Mouse (Mus musculus): ENCODE results near the gene Snph. TPM values are rescaled to one million over a fixed set of nuclear protein-coding genes. Genes with fewer than 3 reads are reported as not detected.
"Not testable (repeated sequence)": the region's sequence is repeated elsewhere in the genome, so short reads cannot be mapped to it uniquely, and the experiment has no call there.

The Snph gene
- polyA plus RNA-seq, 1 experiment from 2014 or later: 33.1 TPM

GRCm38 (mm10) chr2:151634903-151635302 is 2.5 kb upstream of the Snph start:
- Histone ChIP-seq H3K4me3 (ENCODE audit: low read depth, low read length) (no peak overlapping the region), H3K9me3 (ENCODE audit: control insufficient read depth, low read length) (no peaks in the 10 kb centered on the region), H3K4me2 (ENCODE audit: low read depth, low read length) (no peak overlapping the region), H3K36me3 (ENCODE audit: control insufficient read depth, insufficient read depth, low read length) (no peaks in the 10 kb centered on the region), H3K27ac (ENCODE audit: low read depth, low read length) (no peak overlapping the region), H3K4me1 (ENCODE audit: control insufficient read depth, insufficient read depth, low read length) (peaks cover 12% of the 10 kb centered on the region; the same call in 1 of the 2 replicates), H3K9ac (replicated peaks; ENCODE audit: low read depth, low read length) (no peak overlapping the region), H3K27me3 (ENCODE audit: control insufficient read depth, insufficient read depth, low read length) (no peaks in the 10 kb centered on the region)
- no peak for ATAC-seq (ENCODE audit: low read depth)
- WGBS: 42% methylated on average over 2 of the region's 2 CpGs

GRCm38 (mm10) chr2:151632982-151633381 is 589 bp upstream of the Snph start:
- ATAC-seq (ENCODE audit: low read depth): no peak
- Histone ChIP-seq H3K27ac (ENCODE audit: low read depth, low read length) (no peak overlapping the region), H3K4me1 (ENCODE audit: control insufficient read depth, insufficient read depth, low read length) (peaks cover 12% of the 10 kb centered on the region; the same call in 1 of the 2 replicates), H3K27me3 (ENCODE audit: control insufficient read depth, insufficient read depth, low read length) (no peaks in the 10 kb centered on the region), H3K9me3 (ENCODE audit: control insufficient read depth, low read length) (no peaks in the 10 kb centered on the region), H3K4me2 (ENCODE audit: low read depth, low read length) (peak overlapping the region; percentile 41), H3K36me3 (ENCODE audit: control insufficient read depth, insufficient read depth, low read length) (no peaks in the 10 kb centered on the region), H3K4me3 (ENCODE audit: low read depth, low read length) (peak overlapping the region; percentile 86; the same call in 1 of the 2 replicates), H3K9ac (replicated peaks; ENCODE audit: low read depth, low read length) (no peak overlapping the region)
- WGBS: 42% methylated on average over 5 of the region's 5 CpGs

- H3K4me2 ChIP-seq (ENCODE audit: low read depth, low read length): peak overlapping the region; percentile 41
- 2% methylated on average over 21 of the region's 22 CpGs for WGBS
- H3K4me1 ChIP-seq (ENCODE audit: control insufficient read depth, insufficient read depth, low read length): peaks cover 12% of the 10 kb centered on the region; the same call in 1 of the 2 replicates
- peak overlapping the region; percentile 94 for H3K27ac ChIP-seq (ENCODE audit: low read depth, low read length)
- no peaks in the 10 kb centered on the region for H3K36me3 ChIP-seq (ENCODE audit: control insufficient read depth, insufficient read depth, low read length)
- no peaks in the 10 kb centered on the region for H3K9me3 ChIP-seq (ENCODE audit: control insufficient read depth, low read length)
- ATAC-seq (ENCODE audit: low read depth): peak; percentile 3
- peak overlapping the region; percentile 86 for H3K4me3 ChIP-seq (ENCODE audit: low read depth, low read length)
- H3K9ac ChIP-seq (replicated peaks; ENCODE audit: low read depth, low read length): peak overlapping the region; percentile 92
- H3K27me3 ChIP-seq (ENCODE audit: control insufficient read depth, insufficient read depth, low read length): no peaks in the 10 kb centered on the region
Measured at GRCm38 (mm10) chr2:151631406-151632158, 811 bp downstream of the Snph start.

GRCm38 (mm10) chr2:151629310-151629709 is 3.1 kb downstream of the Snph start:
- no peak overlapping the region for H3K4me3 ChIP-seq (ENCODE audit: low read depth, low read length)
- H3K4me2 ChIP-seq (ENCODE audit: low read depth, low read length): peak overlapping the region; percentile 16; the same call in 1 of the 2 replicates
- peaks cover 12% of the 10 kb centered on the region; the same call in 1 of the 2 replicates for H3K4me1 ChIP-seq (ENCODE audit: control insufficient read depth, insufficient read depth, low read length)
- no peak overlapping the region for H3K27ac ChIP-seq (ENCODE audit: low read depth, low read length)
- WGBS: 63% methylated on average over 7 of the region's 7 CpGs
- no peak for ATAC-seq (ENCODE audit: low read depth)
- H3K9ac ChIP-seq (replicated peaks; ENCODE audit: low read depth, low read length): no peak overlapping the region
- no peaks in the 10 kb centered on the region for H3K36me3 ChIP-seq (ENCODE audit: control insufficient read depth, insufficient read depth, low read length)
- H3K9me3 ChIP-seq (ENCODE audit: control insufficient read depth, low read length): no peaks in the 10 kb centered on the region
- no peaks in the 10 kb centered on the region for H3K27me3 ChIP-seq (ENCODE audit: control insufficient read depth, insufficient read depth, low read length)

GRCm38 (mm10) chr2:151628011-151628410 is 4.4 kb downstream of the Snph start:
- ATAC-seq (ENCODE audit: low read depth): no peak
- Histone ChIP-seq H3K27ac (ENCODE audit: low read depth, low read length) (no peak overlapping the region), H3K36me3 (ENCODE audit: control insufficient read depth, insufficient read depth, low read length) (no peaks in the 10 kb centered on the region), H3K4me1 (ENCODE audit: control insufficient read depth, insufficient read depth, low read length) (peaks cover 12% of the 10 kb centered on the region; the same call in 1 of the 2 replicates), H3K9me3 (ENCODE audit: control insufficient read depth, low read length) (no peaks in the 10 kb centered on the region), H3K4me3 (ENCODE audit: low read depth, low read length) (no peak overlapping the region), H3K9ac (replicated peaks; ENCODE audit: low read depth, low read length) (no peak overlapping the region), H3K4me2 (ENCODE audit: low read depth, low read length) (no peak overlapping the region), H3K27me3 (ENCODE audit: control insufficient read depth, insufficient read depth, low read length) (no peaks in the 10 kb centered on the region)
- WGBS: 87% methylated on average over 3 of the region's 3 CpGs

- Histone ChIP-seq H3K9me3 (ENCODE audit: control insufficient read depth, low read length) (no peaks in the 10 kb centered on the region), H3K27me3 (ENCODE audit: control insufficient read depth, insufficient read depth, low read length) (no peaks in the 10 kb centered on the region), H3K4me3 (ENCODE audit: low read depth, low read length) (no peak overlapping the region), H3K4me1 (ENCODE audit: control insufficient read depth, insufficient read depth, low read length) (peaks cover 9% of the 10 kb centered on the region; the same call in 1 of the 2 replicates), H3K4me2 (ENCODE audit: low read depth, low read length) (no peak overlapping the region), H3K27ac (ENCODE audit: low read depth, low read length) (no peak overlapping the region), H3K9ac (replicated peaks; ENCODE audit: low read depth, low read length) (no peak overlapping the region), H3K36me3 (ENCODE audit: control insufficient read depth, insufficient read depth, low read length) (no peaks in the 10 kb centered on the region)
- ATAC-seq (ENCODE audit: low read depth): no peak
- 83% methylated on average over 7 of the region's 7 CpGs for WGBS
Measured at GRCm38 (mm10) chr2:151626296-151626695, 6.1 kb downstream of the Snph start.

GRCm38 (mm10) chr2:151623776-151624175 is 8.6 kb downstream of the Snph start:
- no peak overlapping the region for H3K27ac ChIP-seq (ENCODE audit: low read depth, low read length)
- no peaks in the 10 kb centered on the region for H3K9me3 ChIP-seq (ENCODE audit: control insufficient read depth, low read length)
- no peaks in the 10 kb centered on the region for H3K36me3 ChIP-seq (ENCODE audit: control insufficient read depth, insufficient read depth, low read length)
- no peak overlapping the region for H3K4me3 ChIP-seq (ENCODE audit: low read depth, low read length)
- no peaks in the 10 kb centered on the region for H3K27me3 ChIP-seq (ENCODE audit: control insufficient read depth, insufficient read depth, low read length)
- H3K4me2 ChIP-seq (ENCODE audit: low read depth, low read length): no peak overlapping the region
- no peaks in the 10 kb centered on the region for H3K4me1 ChIP-seq (ENCODE audit: control insufficient read depth, insufficient read depth, low read length)
- ATAC-seq (ENCODE audit: low read depth): no peak
- 33% methylated on average over 3 of the region's 3 CpGs for WGBS
- H3K9ac ChIP-seq (replicated peaks; ENCODE audit: low read depth, low read length): no peak overlapping the region

- Histone ChIP-seq H3K27me3 (ENCODE audit: control insufficient read depth, insufficient read depth, low read length) (no peaks in the 10 kb centered on the region), H3K4me1 (ENCODE audit: control insufficient read depth, insufficient read depth, low read length) (peaks cover 5% of the 10 kb centered on the region; the same call in 1 of the 2 replicates), H3K9me3 (ENCODE audit: control insufficient read depth, low read length) (no peaks in the 10 kb centered on the region), H3K9ac (replicated peaks; ENCODE audit: low read depth, low read length) (no peak overlapping the region), H3K4me2 (ENCODE audit: low read depth, low read length) (no peak overlapping the region), H3K27ac (ENCODE audit: low read depth, low read length) (0 out of 2 replicates have a peak overlapping the region, but pooled peaks have one; percentile 28), H3K4me3 (ENCODE audit: low read depth, low read length) (no peak overlapping the region), H3K36me3 (ENCODE audit: control insufficient read depth, insufficient read depth, low read length) (no peaks in the 10 kb centered on the region)
- WGBS: 63% methylated on average over 6 of the region's 6 CpGs
- peak; percentile 51; the same call in 1 of the 2 replicates for ATAC-seq (ENCODE audit: low read depth)
Measured at GRCm38 (mm10) chr2:151616551-151617329, 15.7 kb downstream of the Snph start.

GRCm38 (mm10) chr2:151615779-151616178 is 16.6 kb downstream of the Snph start:
- 90% methylated on average over 6 of the region's 8 CpGs for WGBS
- H3K27ac ChIP-seq (ENCODE audit: low read depth, low read length); H3K27me3 ChIP-seq (ENCODE audit: control insufficient read depth, insufficient read depth, low read length); H3K9ac ChIP-seq (replicated peaks; ENCODE audit: low read depth, low read length); H3K4me1 ChIP-seq (ENCODE audit: control insufficient read depth, insufficient read depth, low read length); H3K36me3 ChIP-seq (ENCODE audit: control insufficient read depth, insufficient read depth, low read length); ATAC-seq (ENCODE audit: low read depth); H3K9me3 ChIP-seq (ENCODE audit: control insufficient read depth, low read length); H3K4me2 ChIP-seq (ENCODE audit: low read depth, low read length); H3K4me3 ChIP-seq (ENCODE audit: low read depth, low read length): not testable (repeated sequence)

All from neural tube, embryonic 14.5 days (tissue).